Mouse (Mus musculus) spleen, adult 18-20 months (tissue): ENCODE data around the gene Osgep.
A peak's percentile ranks its signal among the peaks of the same experiment; 100 is the strongest.
"Not testable (repeated sequence)": the region's sequence is repeated elsewhere in the genome, so short reads cannot be mapped to it uniquely, and the experiment has no call there.

Experiments used
- DNase-seq, 2 experiments: peaks; one replicate each; pipeline ENCODE4 v3.0.0; 2022; ENCODE audit warnings: mixed read lengths in 2 of 2

Osgep gene

DNA sequence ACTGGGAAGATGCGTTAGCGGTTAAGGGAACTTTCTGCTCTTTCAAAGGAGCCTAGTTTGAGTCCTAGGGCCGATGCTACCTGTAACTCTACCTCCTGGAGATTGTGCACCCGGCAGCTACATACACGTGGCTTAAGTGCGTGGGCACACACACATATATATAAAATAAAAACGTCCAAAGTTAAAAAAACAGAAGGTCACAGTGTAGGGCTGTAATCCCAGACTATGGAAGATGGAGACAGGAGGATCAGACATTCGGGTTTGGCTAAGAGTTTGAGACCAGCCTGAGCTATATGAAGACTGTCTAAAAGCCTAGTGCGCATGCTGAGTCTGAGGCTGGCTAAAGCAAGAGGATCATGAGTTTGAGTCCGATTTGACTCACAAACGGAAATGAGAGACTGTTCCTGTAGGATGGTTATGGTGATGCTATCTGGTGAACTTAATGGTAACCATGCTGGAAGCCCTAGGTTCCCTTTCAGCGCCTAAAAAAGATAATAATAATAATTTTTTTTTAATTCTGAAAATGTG is 6.9 kb upstream of the Osgep start:
- DNase-seq, result no peak

DNA sequence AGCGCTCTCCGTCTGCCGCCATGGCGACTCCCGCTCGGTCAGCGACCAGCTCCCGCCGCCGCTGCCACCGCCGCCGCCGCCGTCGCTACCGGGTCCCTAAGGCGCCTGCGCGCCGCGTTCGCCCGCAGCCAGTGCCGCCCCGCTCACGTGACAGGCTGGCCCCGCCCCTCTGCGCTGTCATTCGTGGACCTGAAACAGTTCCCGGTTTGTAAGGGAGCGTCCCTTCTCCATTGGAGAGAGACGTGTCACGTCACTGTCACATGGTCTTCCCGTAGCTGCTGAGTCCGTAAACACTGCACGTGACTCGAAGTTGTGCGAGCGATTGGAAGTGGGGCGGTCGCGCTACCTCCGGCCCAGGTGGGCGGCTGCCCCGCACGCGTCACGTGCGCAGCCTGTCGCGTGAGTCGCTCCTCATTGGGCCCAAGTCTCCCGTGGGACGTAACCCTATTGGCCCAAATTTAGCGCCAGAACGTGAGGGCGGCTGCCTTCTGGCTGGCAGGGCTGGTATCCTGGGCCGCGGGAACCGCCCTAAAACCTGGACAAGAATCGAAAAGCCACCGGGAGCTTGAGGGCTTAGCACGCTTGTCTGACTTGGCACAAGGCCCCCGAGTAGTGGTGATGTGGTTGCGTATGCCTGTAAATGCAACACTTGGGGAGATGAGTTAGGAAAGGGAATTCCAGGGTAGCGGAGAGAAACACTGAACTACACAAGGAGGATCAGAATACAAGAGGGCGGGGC is 6.2 kb upstream of the Osgep start, which contains the start of the genes Pip4p1 and Pnp:
TSS of gene Pip4p1 (minus strand) at position 103 of the 739 bp plus-strand sequence.
TSS of gene Pnp (plus strand) at position 329 of the 739 bp plus-strand sequence.
- DNase-seq, result peak; percentile 99

DNA sequence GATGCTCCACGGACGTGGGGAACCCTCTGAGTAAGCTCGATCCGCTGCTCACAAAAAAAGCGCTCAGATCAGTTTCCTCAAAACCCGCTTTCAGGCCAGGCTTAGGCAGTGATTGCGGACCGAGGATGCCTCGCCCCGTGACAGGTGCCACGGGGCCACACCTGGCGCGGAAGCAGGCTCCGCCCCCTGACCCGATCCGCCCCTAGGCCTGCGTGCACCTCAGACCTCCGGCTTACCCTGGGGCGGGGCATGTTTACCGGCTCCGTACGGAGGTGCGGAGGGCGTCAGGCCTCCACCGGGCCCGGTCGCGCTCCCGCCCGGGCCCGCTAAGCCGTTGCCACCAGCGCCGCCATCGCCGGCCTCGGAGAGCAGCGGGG is 5.7 kb upstream of the Osgep start:
- peak in 1 of 2 experiments; percentile 68 for DNase-seq

DNA sequence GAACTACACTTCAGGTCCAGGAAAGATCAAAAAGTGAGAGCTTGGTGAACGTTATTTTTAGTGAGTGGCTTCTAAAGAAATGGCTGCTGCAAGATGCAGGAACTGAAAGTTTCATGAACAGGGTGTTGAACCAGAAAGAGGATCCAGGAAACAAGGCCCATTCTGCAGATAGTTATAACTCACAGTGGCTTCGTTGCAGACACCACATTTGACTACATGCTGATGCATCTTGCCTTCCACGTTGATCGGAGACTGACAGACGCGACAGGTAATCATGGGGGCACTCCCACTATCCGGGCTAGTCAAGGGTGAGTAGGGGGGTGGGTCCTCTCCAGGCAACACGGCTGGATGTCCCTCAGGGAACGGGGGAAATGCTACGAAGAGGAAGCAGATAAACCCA is 5.3 kb upstream of the Osgep start:
- peak in 1 of 2 experiments; percentile 48 for DNase-seq

DNA sequence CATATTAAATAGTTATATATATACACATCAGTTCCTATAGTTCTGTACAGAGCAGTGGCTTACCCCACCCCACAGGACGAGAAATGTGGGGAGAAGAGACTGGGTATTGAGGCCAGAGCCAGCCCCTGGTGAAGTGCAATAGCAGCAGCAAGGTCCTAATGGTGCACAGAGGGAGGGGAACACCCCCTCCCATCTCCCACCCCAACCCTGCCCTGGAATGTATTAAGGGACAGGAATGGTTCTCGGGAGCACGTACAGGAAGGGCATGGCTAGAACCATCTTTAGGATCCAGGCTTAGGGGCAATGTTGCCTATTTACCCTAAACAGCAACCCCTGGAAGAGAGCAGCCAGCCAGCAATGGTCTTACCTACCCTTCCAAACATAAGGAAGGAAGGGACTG is 2.7 kb upstream of the Osgep start:
- DNase-seq, result no peak

DNA sequence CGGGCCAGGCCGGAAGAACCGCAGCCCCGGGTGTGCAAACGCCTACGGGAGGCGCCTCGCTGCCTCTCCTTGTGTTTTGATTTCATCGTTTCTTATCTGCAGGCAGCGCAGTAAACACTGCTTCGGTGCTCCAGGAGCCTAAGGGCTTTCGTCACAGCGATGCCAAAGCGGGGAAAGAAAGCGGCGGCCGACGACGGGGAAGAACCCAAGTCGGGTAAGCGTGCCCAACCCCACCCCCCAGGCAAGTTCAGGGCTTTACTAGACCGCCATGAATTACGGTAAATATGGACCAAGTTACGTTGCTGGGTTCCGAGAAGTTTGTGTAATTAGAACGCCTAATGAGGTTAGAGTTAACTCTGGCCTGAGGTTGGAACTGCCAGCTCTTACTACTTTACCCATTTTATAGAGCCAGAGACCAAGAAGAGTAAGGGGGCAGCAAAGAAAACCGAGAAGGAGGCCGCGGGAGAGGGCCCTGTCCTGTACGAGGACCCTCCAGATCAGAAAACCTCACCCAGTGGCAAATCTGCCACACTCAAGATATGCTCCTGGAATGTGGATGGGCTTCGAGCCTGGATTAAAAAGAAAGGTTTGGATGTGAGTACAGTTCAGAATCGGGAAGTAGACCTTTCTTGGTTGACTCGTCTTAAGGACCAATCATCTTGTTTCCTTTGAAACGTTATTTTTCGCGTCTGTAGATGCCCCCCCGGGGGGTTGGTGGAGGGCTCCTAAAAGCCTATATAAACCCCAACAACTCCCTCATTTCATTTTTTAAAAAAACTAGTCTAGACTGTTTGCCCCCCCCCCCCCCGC is 623 bp upstream of the Osgep start:
- DNase-seq, result no peak

DNA sequence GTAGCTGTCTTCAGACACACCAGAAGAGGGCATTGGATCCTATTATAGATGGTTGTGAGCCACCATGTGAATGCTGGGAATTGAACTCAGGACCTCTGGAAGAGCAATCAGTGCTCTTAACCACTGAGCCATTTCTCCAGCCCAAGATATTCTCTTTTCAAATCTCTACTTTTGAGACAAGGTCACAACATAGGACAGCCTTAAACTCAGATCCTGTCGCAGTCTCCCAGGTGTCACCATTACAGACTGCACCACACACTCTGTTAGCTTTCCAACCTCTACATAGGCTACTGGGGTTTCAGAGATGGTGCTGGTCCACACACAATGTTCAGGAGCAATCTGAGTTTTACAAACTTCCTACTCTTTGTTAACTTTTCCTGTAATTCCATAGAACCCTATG is 1.3 kb downstream of the Osgep start:
- not testable (repeated sequence) for DNase-seq

DNA sequence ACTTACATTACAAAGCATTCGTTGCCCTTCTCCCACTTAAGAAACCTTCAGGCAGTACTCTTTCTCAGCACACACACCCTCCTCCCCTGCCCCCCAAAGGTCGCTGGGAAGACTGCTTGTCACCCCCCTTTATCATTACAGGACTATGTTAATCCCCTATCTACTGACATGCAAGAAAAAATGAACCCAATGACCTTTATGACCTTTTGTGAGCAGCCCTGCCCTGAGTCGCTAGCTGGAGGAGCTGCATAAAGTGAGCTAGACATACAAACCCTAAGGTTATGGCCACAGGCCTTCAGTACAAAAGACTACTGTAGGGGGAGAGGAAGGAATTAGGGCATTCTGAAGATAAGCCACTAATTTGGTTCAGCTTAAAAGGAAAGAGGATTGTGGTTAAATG is 13.3 kb downstream of the Osgep start:
- no peak for DNase-seq

DNA sequence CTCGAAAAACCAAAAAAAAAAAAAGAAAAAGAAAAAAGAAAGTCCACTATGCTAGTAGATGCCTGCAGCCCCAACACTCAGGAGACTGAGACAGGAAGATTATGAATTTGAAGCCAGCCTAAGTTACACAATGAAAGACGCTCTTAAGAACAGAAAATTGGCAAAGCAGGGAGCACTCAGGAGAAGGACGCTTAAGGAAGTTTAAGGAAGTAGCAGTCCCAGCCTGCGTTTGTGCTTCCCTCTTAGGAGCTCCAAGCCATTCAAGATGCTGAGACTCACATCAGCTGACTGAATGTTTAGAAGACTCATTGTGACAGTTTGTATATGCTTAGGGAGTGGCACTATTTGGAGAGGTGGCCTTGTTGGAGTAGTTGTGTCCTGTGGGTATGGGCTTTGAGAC is 16.6 kb downstream of the Osgep start:
- DNase-seq, result no peak

DNA sequence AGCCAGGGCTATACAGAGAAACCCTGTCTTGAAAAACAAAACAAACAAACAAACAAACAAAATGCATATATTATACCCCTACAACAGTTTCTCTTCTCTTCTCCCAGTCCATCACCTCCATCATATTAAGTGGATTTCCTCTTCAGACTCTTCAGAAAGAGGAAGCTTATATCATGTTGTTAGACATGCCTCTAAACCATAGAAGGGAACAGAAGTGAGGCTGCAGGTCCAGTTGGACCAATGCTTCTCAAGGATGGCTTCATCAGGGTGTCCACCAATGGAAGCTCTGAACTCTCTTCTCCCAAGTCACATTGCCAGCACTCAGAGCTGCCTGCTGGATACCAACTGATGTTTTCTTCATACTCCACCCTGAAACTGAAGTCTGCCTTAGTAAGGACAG is 19.4 kb downstream of the Osgep start:
- DNase-seq, result not testable (repeated sequence)

DNA sequence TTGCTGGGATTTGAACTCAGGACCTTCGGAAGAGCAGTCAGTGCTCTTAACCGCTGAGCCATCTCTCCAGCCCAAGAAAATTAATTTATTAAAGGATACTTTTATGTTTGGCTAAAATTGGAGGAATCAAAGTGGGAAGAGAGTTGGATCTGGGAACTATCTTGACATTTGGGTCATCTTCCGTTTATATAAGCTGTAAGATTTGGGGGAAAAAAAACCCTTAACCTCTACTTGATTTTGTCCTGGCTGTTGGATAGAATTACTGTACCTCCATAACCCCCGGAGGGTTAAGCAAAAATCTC is 19.9 kb downstream of the Osgep start:
- DNase-seq, result no peak

DNA sequence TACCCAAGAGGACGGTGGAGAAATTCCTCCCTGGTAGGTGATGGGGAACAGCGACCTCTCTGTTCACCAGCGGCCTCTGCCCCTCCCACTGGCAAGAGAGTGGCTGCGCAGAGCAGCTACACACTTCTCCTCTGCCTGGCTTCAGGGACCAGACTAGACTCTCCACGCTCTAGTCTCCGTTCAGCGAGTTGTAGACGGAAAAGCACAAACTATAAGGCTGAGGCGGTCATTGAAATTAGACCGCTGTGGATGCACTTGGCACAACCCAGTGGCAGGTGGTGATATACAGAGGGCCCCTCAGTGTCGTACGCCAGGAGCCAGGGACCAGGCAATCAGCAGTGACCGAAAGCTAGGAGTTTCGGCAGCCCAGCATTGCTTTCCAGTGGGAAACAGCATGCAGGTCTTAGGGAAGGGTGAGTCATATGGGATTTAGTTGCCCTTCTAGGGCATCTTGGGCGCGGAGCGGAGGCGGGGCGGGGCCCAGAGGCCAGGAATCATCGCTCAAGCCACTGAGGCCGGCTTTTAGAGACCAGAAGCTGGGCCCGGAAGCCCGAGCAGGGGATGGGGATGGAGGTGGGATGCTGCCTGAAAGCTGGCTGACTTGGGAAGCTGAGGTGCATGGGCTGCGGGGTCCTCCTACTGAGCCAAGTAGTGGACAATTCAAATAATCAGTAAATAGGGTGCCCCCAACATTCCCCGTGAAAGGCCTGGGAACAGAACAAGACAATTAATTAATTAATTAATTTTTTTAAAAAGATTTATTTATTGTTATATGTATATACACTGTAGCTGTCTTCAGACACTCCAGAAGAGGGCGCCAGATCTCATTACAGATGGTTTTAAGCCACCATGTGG is 20.5 kb downstream of the Osgep start:
- DNase-seq, result no peak

DNA sequence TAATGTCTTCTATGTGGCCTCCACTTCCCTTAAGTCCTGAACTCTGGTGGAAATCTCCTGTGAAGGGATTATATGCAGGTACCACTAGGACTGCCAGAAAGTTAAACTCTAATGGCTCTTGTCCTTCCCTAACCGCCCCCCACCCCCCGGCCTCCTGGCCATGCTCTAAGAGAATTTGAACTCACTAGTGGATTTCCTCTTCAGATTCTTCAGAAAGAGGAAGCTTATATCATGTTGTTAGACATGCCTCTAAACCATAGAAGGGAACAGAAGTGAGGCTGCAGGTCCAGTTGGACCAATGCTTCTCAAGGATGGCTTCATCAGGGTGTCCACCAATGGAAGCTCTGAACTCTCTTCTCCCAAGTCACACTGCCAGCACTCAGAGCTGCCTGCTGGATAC is 26.7 kb downstream of the Osgep start:
- not testable (repeated sequence) for DNase-seq

DNA sequence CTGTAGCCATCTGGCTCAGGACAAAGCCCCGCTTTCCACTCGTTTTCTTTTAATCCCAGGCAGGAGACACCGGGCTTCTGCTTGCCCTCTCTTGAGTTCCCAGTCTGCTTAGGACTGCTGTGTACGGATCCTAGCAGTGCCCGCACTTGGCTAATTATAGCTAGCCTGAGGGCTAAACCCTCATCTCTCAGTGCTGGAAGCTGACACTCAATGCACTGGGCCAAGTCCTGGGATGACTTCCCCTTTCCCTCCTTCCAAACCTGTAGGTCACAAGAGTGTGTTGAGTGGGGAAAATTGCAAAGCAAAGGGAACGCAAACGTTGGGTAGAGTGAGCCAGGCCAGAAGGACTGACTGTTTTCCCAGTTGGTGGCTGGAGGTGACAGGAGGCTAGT is 27.3 kb downstream of the Osgep start, which contains the start of gene Klhl33:
TSS of gene Klhl33 (minus strand) at position 134 of the 392 bp plus-strand sequence.
- DNase-seq, result no peak

DNA sequence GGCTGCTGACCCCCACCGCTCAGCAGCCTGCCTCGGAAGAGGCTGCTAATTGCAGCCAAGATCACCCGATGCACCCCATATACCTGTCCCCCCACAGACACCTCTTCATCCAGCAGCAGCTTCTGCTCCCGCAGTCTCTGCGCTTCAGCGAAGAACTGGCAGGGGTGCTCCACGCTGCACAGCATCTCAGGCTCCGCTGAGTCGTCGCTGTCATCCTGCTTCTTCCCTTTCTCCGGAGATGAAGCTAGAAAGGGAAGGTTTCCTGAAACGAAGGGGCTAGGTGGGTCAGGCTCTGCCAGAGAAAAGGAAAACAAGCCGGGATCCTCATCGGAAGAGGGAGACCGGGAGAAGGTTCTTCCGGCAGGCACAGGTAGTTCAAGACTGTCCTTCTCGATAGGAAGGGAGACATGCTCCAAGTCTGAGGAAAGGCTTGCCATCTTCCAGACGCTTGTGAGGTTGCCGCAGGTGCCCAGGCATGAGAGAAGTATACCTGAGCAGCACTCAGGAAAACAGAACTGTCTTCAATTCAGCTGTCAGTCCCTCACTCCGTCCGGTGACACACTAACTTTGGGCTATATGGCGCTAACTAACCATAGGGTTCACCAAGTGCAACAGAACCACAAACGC is 27.8 kb downstream of the Osgep start:
- no peak for DNase-seq

DNA sequence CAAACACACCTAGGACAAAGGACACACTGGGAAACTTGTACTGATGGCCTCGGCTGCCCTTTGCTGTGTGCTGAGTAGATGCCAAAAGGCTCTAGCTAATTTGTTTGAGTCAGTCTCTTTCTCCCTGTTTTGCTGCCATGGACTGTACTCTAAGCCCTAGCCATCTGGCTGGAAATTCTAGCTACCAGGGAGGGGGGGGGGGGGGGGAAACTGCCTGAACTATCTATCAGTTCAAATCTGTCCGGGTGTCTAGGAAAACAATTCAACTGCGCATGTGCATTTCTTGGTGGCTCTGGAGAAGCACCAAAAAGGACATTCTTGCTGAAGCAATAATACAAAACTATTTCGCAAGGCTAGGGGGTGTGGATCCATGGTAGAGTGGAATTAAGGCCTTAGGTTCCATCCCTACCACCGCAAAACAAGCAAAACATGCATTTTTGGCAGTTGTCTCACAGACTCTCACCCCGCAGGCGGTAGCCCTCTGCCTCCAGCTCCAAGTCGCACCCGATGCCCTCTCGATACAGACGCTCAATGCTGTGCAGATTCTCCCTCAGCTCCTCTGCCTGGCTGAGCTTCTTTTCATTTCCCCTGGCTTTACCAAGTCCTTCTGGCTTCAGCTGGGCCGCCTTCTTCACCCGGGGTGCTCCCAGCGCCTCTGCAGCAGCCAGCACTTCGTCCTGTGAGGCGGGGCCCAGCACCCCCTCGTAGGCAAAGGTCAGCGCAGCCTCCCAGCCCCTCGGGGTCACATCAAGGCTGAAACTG is 28.5 kb downstream of the Osgep start:
- no peak for DNase-seq

DNA sequence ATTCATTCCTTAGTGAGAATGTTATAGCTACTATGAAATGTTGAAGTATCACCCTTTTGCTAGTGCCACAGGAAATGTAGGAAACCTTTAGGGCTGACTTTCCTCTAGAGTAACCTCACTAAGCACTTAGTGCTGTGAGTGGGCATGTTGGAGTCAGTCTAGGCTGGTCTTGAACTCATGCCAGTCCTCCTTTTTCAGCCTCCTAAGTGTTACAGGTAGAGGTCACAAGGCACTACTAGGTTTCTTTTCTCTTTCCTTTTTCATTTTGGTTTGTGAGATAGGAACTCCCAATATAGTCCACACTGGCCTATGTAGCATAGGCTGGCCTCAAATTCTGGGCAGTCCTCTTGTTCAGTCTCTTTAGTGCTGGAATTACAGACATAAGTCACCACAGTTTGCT is 29.3 kb downstream of the Osgep start:
- no peak for DNase-seq

DNA sequence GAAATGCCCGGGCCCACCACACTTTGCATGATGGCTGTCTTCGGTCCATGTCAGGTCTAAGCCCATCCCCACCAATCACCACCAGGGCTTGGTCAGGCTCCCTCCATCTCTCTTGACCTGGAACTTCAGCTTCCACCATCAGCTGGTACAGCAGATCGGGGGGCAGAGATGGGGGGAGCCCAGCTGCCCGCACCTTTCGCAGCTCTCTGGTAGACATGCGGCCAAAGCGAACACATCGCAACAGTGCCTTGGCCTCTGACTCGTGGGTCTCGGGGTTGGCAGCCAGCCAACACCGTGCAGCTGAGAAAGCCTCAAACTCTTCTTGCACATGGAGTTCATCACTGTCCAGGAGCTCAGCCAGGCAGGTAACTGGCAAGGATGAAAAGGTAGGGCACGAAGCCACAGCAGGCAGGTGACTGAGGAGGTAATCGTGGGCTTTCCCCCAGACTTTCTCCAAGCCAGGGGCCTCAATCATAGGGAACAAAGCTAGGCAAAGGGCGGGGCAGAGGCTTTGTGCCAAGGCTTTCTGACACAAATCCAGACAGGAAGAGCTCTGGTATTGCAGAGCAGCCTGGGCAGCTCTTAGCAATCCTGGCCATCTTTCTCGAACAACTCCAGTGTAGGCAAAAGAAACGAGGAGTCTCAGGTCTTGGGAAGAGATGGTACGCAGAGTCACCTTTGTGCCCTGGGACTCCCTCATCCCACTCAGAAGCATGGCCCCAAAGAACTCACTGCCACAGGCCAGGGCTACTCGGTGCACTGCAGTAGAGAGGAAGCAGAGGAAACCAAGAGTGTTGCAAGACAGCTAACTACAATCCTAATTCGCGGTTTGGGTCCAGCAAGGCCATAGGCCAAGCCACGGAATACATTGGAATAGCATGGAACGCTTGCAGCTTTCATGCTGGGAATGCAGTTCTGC is 31.9 kb downstream of the Osgep start:
- DNase-seq, result no peak

DNA sequence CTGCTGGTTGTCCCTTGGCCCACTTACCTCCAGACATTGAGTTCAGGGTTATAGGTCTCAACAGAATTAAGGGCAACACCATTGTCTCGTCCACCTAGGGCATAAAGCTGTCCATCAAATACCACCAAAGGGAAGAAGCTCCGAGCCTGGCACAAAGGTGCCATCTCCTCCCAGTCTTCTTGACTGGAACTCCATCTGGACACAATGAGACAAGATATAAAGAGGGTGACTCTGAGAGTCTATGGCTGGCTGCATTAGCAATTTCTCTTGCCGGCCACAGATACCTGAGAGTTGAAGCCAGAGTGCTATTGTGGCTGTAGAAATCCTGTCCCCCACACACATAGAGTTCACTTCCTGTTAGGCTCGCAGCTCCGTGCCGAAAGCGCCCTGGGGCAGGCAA is 32.6 kb downstream of the Osgep start:
- no peak for DNase-seq

DNA sequence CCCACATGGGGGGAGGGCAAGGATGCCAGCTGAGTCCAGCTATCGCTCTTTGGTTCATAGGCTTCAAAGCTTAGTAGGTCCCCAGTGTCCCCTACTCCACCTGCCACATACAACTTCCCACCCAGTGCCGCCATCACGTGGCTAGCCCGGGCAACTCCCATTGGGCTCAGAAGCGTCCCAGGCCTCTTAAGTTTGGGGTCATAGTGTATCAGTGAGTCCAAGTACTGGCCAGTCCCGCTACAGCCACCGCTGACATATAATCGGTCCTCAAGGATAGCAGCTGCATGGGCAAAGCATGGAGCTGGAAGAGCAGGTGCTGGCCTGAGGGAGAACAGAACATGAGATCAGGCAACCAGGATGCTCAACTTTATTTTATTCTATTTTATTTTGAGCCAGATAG is 33.1 kb downstream of the Osgep start:
- no peak for DNase-seq
